Mouse (Mus musculus) testis, adult 2 months (tissue): ENCODE measurements around the gene Megf8.

ENCODE experiments used
- CTCF ChIP-seq: fragments of 200-500 bp; IDR thresholded peaks from 2 replicates; pipeline ENCODE4 v1.5.1; 2012; ENCODE audit warnings: low read depth, mild to moderate bottlenecking, inconsistent platforms, low read length, moderate library complexity; ENCODE audit not compliant: control insufficient read depth, insufficient read depth, insufficient replicate concordance
- POLR2A ChIP-seq: fragments of 200-500 bp; IDR thresholded peaks from 2 replicates; pipeline ENCODE4 v1.6.1; 2012; ENCODE audit warnings: low read depth, mild to moderate bottlenecking, inconsistent platforms, low read length, moderate library complexity; ENCODE audit not compliant: control insufficient read depth

DNA sequence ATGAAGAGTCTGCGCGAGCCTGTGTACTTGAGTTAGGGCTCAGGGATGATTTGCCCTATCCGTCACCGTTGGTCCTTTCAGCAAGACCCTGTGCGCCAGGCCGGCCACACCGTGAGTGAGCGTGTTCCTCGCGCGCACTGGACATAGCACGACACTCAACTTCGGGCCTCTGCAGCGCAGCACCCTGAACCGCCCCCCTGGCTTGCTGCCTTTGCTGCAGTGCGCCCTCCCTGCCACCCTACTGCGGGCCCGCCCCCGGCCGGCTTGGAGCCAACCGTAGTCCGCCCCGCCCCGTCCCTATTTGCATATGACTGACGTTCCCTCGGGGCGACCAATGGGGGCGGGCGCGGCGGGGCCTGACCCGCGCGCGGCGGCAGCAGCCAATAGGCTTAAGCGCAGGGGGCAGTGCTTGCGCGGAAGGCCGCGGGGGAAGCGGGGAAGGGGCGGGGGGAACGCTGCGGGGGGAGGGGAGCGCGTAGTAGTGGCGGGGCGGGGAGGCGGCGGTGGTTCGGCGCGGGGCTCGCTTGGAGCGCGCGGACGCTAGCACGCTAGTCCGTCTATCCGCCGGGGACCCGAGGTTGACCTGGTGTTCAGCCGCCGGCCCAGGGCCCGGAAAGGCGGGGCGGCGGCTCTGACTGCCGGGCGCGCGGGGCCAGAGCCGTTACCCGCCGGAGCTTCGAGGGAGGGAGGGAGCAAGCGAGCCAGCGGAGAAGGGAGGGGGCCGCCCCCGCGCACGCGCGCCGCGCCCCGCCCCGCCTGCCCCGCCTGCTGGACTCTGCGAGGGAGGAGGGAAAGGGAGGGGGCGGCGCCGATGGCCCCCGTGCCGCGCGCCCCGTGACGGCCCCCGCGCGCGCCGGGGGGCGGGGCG, 35.0 kb upstream of the Megf8 start:
- TF ChIP-seq POLR2A, result peak; percentile 64
- no peak for TF ChIP-seq CTCF
